Mouse (Mus musculus) MEL (cell line): Measurements from ENCODE around the gene Cd24a. TPM values are rescaled to one million over a fixed set of nuclear protein-coding genes. Genes with fewer than 3 reads are reported as not detected.

Experiments used
- DNase-seq: peaks from one replicate; pipeline ENCODE4 v3.0.0; 2011; ENCODE audit warnings: low read depth, low spot score
- H3K27ac ChIP-seq: 2 replicates; pipeline ENCODE4 v1.5.1; 2012; ENCODE audit warnings: low read depth, mild to moderate bottlenecking, control low read depth, low read length, moderate library complexity; ENCODE audit not compliant: control insufficient read depth
- H3K27me3 ChIP-seq, 2 experiments: fragments of 150-350 bp in 1 of 2; sonication (generic) in 1 of 2; 2 replicates each; pipeline ENCODE4 v1.6.1; 2012; ENCODE audit warnings: low read length in 2 of 2, mild to moderate bottlenecking in 2 of 2, improper control_type of control experiment in 1 of 2, moderate library complexity in 1 of 2; ENCODE audit not compliant: insufficient read depth in 2 of 2, control insufficient read depth in 1 of 2
- H3K36me3 ChIP-seq, 2 experiments: 2 replicates each; pipeline ENCODE4 v1.6.1; 2012 to 2014; ENCODE audit warnings: low read length in 2 of 2, improper control_type of control experiment in 1 of 2, inconsistent platforms in 1 of 2, mild to moderate bottlenecking in 1 of 2; ENCODE audit not compliant: insufficient read depth in 2 of 2, control insufficient read depth in 1 of 2
- H3K4me1 ChIP-seq, 2 experiments: fragments of 150-350 bp in 1 of 2; sonication (generic) in 1 of 2; 2 replicates each; pipeline ENCODE4 v1.6.1; 2012; ENCODE audit warnings: low read length in 2 of 2, improper control_type of control experiment in 1 of 2, mild to moderate bottlenecking in 1 of 2; ENCODE audit not compliant: insufficient read depth in 2 of 2, control insufficient read depth in 1 of 2
- H3K4me3 ChIP-seq, 2 experiments: fragments of 150-350 bp in 1 of 2; sonication (generic) in 1 of 2; 2 replicates each; pipeline ENCODE4 v1.5.1; 2012; ENCODE audit warnings: low read depth in 2 of 2, low read length in 2 of 2, mild to moderate bottlenecking in 2 of 2, moderate library complexity in 2 of 2, control low read depth in 1 of 2, improper control_type of control experiment in 1 of 2; ENCODE audit not compliant: control insufficient read depth in 1 of 2, insufficient read depth in 1 of 2
- H3K79me2 ChIP-seq: 2 replicates; pipeline ENCODE4 v1.6.1; 2012; ENCODE audit warnings: mild to moderate bottlenecking, low read length, moderate library complexity; ENCODE audit not compliant: control insufficient read depth, poor library complexity, insufficient read depth
- H3K9ac ChIP-seq: 2 replicates; pipeline ENCODE4 v1.6.1; 2012; ENCODE audit warnings: low read depth, mild to moderate bottlenecking, control low read depth, low read length, moderate library complexity; ENCODE audit not compliant: control insufficient read depth, poor library complexity, severe bottlenecking
- H3K9me3 ChIP-seq: fragments of 150-350 bp; sonication (generic); replicated peaks from 2 replicates; pipeline ENCODE4 v1.6.1; 2012; ENCODE audit warnings: mild to moderate bottlenecking, low read length, improper control_type of control experiment, moderate library complexity; ENCODE audit not compliant: insufficient read depth
- BHLHE40 ChIP-seq: IDR thresholded peaks from 2 replicates; pipeline ENCODE4 v1.6.1; 2012; ENCODE audit warnings: low read depth, mild to moderate bottlenecking, inconsistent platforms, low read length, improper control_type of control experiment, borderline replicate concordance
- CHD1 ChIP-seq: IDR thresholded peaks from 2 replicates; pipeline ENCODE4 v1.6.1; 2012; ENCODE audit warnings: low read depth, mild to moderate bottlenecking, inconsistent platforms, low read length, improper control_type of control experiment
- EP300 ChIP-seq, 2 experiments: IDR thresholded peaks; 2 replicates each; pipeline ENCODE4 v1.6.1; 2011; ENCODE audit warnings: improper control_type of control experiment in 2 of 2, low read length in 2 of 2, low read depth in 1 of 2, mild to moderate bottlenecking in 1 of 2
- GATA1 ChIP-seq: IDR thresholded peaks from 2 replicates; pipeline ENCODE4 v1.6.1; 2011; ENCODE audit warnings: low read depth, low read length, improper control_type of control experiment
- JUND ChIP-seq: IDR thresholded peaks from 2 replicates; pipeline ENCODE4 v1.6.1; 2011; ENCODE audit warnings: low read depth, mild to moderate bottlenecking, improper control_type of control experiment, low read length
- MAZ ChIP-seq: IDR thresholded peaks from 2 replicates; pipeline ENCODE4 v1.6.1; 2012; ENCODE audit warnings: low read depth, mild to moderate bottlenecking, inconsistent platforms, low read length, improper control_type of control experiment
- MXI1 ChIP-seq: IDR thresholded peaks from 2 replicates; pipeline ENCODE4 v1.6.1; 2011; ENCODE audit warnings: mild to moderate bottlenecking, low read depth, low read length, improper control_type of control experiment
- NELFE ChIP-seq: IDR thresholded peaks from 2 replicates; pipeline ENCODE4 v1.6.1; 2011; ENCODE audit warnings: low read depth, low read length, improper control_type of control experiment
- POLR2A ChIP-seq, 2 experiments: IDR thresholded peaks; 2 replicates each; pipeline ENCODE4 v1.6.1; 2011 to 2012; ENCODE audit warnings: low read length in 2 of 2, mild to moderate bottlenecking in 2 of 2, control low read depth in 1 of 2, improper control_type of control experiment in 1 of 2, low read depth in 1 of 2, moderate library complexity in 1 of 2; ENCODE audit not compliant: control insufficient read depth in 1 of 2, insufficient read depth in 1 of 2, poor library complexity in 1 of 2
- POLR2AphosphoS5 ChIP-seq: IDR thresholded peaks from 2 replicates; pipeline ENCODE4 v1.6.1; 2012; ENCODE audit warnings: low read depth, borderline replicate concordance, mild to moderate bottlenecking, inconsistent platforms, low read length, moderate library complexity, mixed read lengths
- RAD21 ChIP-seq: IDR thresholded peaks from 2 replicates; pipeline ENCODE4 v1.6.1; 2011; ENCODE audit warnings: mild to moderate bottlenecking, low read depth, low read length, improper control_type of control experiment
- RCOR1 ChIP-seq: IDR thresholded peaks from 2 replicates; pipeline ENCODE4 v1.6.1; 2012; ENCODE audit warnings: low read depth, mild to moderate bottlenecking, inconsistent platforms, low read length, improper control_type of control experiment
- SIN3A ChIP-seq: IDR thresholded peaks from 2 replicates; pipeline ENCODE4 v1.6.1; 2012; ENCODE audit warnings: low read length, improper control_type of control experiment, inconsistent platforms
- SMC3 ChIP-seq: IDR thresholded peaks from 2 replicates; pipeline ENCODE4 v1.6.1; 2011; ENCODE audit warnings: low read depth, low read length, improper control_type of control experiment
- TBP ChIP-seq: IDR thresholded peaks from 2 replicates; pipeline ENCODE4 v1.8.0; 2011; ENCODE audit warnings: low read depth, low read length, improper control_type of control experiment
- UBTF ChIP-seq: IDR thresholded peaks from 2 replicates; pipeline ENCODE4 v1.6.1; 2012; ENCODE audit warnings: low read depth, mild to moderate bottlenecking, inconsistent platforms, low read length, improper control_type of control experiment, moderate library complexity, borderline replicate concordance; ENCODE audit not compliant: insufficient read depth
- ZC3H11A ChIP-seq: IDR thresholded peaks from 2 replicates; pipeline ENCODE4 v1.6.1; 2012; ENCODE audit warnings: low read depth, mild to moderate bottlenecking, inconsistent platforms, low read length, improper control_type of control experiment
- ZKSCAN1 ChIP-seq: IDR thresholded peaks from 2 replicates; pipeline ENCODE4 v1.6.1; 2012; ENCODE audit warnings: low read depth, mild to moderate bottlenecking, inconsistent platforms, low read length, improper control_type of control experiment, moderate library complexity
- ZMIZ1 ChIP-seq: IDR thresholded peaks from 2 replicates; pipeline ENCODE4 v1.6.1; 2012; ENCODE audit warnings: low read depth, mild to moderate bottlenecking, inconsistent platforms, low read length, improper control_type of control experiment, moderate library complexity
- ZNF384 ChIP-seq: IDR thresholded peaks from 2 replicates; pipeline ENCODE4 v1.6.1; 2012; ENCODE audit warnings: low read depth, mild to moderate bottlenecking, inconsistent platforms, low read length, improper control_type of control experiment
- polyA plus RNA-seq, 2 experiments: library from polyadenylated mRNA; stranded (reverse) in 1 of 2; unstranded in 1 of 2; fragments of >175 nt in 1 of 2; fragments of >200 nt in 1 of 2; gene quantifications; 2 replicates each; pipeline versions ENCODE4 v1.2.1 to v1.2.4; 2012; ENCODE audit warnings: low replicate concordance in 2 of 2, low read depth in 1 of 2; ENCODE audit not compliant: insufficient read length in 2 of 2, insufficient read depth in 1 of 2, missing spikeins in 1 of 2
- total RNA-seq: library from RNA; depleted of rRNA; stranded (reverse); fragments of 300-350 nt; gene quantifications from 2 replicates; pipeline ENCODE4 v1.2.3, GENCODE M21; 2012

Gene Cd24a
- total and polyA plus RNA-seq, 3 experiments: 96.6 to 181 TPM; not detected in 1

- no peaks in the 10 kb centered on the region for H3K4me1 ChIP-seq
- H3K36me3 ChIP-seq: no peaks in the 10 kb centered on the region
- H3K27me3 ChIP-seq: no peaks in the 10 kb centered on the region
- H3K4me3 ChIP-seq: no peak overlapping the region
- H3K79me2 ChIP-seq: no peaks in the 10 kb centered on the region
- TF ChIP-seq TBP (no peak), BHLHE40 (no peak)
- no peaks in the 10 kb centered on the region for H3K9me3 ChIP-seq
- H3K9ac ChIP-seq: no peak overlapping the region
- no peak overlapping the region for H3K27ac ChIP-seq
- no peak for DNase-seq
Observed at GRCm38 (mm10) chr10:43619059-43619531, 41.0 kb downstream of the Cd24a start.

GRCm38 (mm10) chr10:43619939-43620338, 41.9 kb downstream of the Cd24a start:
- no peaks in the 10 kb centered on the region for H3K79me2 ChIP-seq
- no peak overlapping the region for H3K27ac ChIP-seq
- no peaks in the 10 kb centered on the region for H3K4me1 ChIP-seq
- no peaks in the 10 kb centered on the region for H3K36me3 ChIP-seq
- no peak overlapping the region for H3K9ac ChIP-seq
- TF ChIP-seq RAD21 (no peak), POLR2A (IDR thresholded peaks at IDR 0.05; ENCODE audit: control insufficient read depth in 1 of 2, insufficient read depth in 1 of 2, low read depth in 1 of 2, low read length in 2 of 2, poor library complexity in 1 of 2) (no peak), JUND (no peak), SMC3 (no peak), NELFE (no peak), ZKSCAN1 (no peak), ZMIZ1 (no peak), UBTF (no peak), ZC3H11A (no peak), GATA1 (no peak), POLR2AphosphoS5 (no peak)
- H3K4me3 ChIP-seq: no peak overlapping the region
- H3K9me3 ChIP-seq: no peaks in the 10 kb centered on the region
- no peak for DNase-seq
- no peaks in the 10 kb centered on the region for H3K27me3 ChIP-seq

GRCm38 (mm10) chr10:43623510-43623909, 45.4 kb downstream of the Cd24a start:
- Histone ChIP-seq H3K27me3 (no peaks in the 10 kb centered on the region), H3K4me3 (no peak overlapping the region), H3K79me2 (no peaks in the 10 kb centered on the region), H3K4me1 (no peaks in the 10 kb centered on the region; a peak in 1 of 4 replicates), H3K36me3 (no peaks in the 10 kb centered on the region), H3K27ac (no peak overlapping the region), H3K9me3 (no peaks in the 10 kb centered on the region), H3K9ac (no peak overlapping the region)
- TF ChIP-seq CHD1: no peak
- no peak for TF ChIP-seq POLR2A (IDR thresholded peaks at IDR 0.05; ENCODE audit: control insufficient read depth in 1 of 2, insufficient read depth in 1 of 2, low read depth in 1 of 2, low read length in 2 of 2, poor library complexity in 1 of 2)
- TF ChIP-seq EP300 (IDR thresholded peaks at IDR 0.05; ENCODE audit: low read depth in 1 of 2, low read length in 2 of 2): no peak
- no peak for TF ChIP-seq MXI1
- TF ChIP-seq RCOR1: no peak
- TF ChIP-seq MAZ: no peak
- no peak for TF ChIP-seq SIN3A
- no peak for TF ChIP-seq ZC3H11A
- no peak for TF ChIP-seq JUND
- TF ChIP-seq ZNF384: no peak
- no peak for DNase-seq
